Mouse (Mus musculus) forebrain, embryonic 16.5 days (tissue): ENCODE measurements around the gene 1700021F05Rik. TPM values are rescaled to one million over a fixed set of nuclear protein-coding genes. Genes with fewer than 3 reads are reported as not detected.

ENCODE experiments used
- ATAC-seq: fragments of 200-750 bp; cut with Nextera tagmentation; 2 replicates; pipeline ENCODE4 v1.8.0; 2017; ENCODE audit warnings: mild to moderate bottlenecking, moderate library complexity
- H3K27ac ChIP-seq: fragments of 300-500 bp; sonication (generic); 2 replicates; pipeline ENCODE4 v1.5.1; 2014; ENCODE audit warnings: low read length, control low read depth
- H3K27me3 ChIP-seq: fragments of 300-500 bp; sonication (generic); replicated peaks from 2 replicates; pipeline ENCODE4 v1.6.1; 2014; ENCODE audit warnings: low read length; ENCODE audit not compliant: control insufficient read depth, insufficient read depth
- H3K36me3 ChIP-seq: fragments of 300-500 bp; sonication (generic); 2 replicates; pipeline ENCODE4 v1.6.1; 2014; ENCODE audit not compliant: control insufficient read depth, insufficient read depth
- H3K4me1 ChIP-seq: fragments of 300-500 bp; sonication (generic); replicated peaks from 2 replicates; pipeline ENCODE4 v1.6.1; 2014; ENCODE audit warnings: low read length; ENCODE audit not compliant: control insufficient read depth, insufficient read depth
- H3K4me2 ChIP-seq: fragments of 300-500 bp; sonication (generic); 2 replicates; pipeline ENCODE4 v1.6.1; 2014; ENCODE audit warnings: mild to moderate bottlenecking, low read length, control low read depth
- H3K4me3 ChIP-seq: fragments of 300-500 bp; sonication (generic); replicated peaks from 2 replicates; pipeline ENCODE4 v1.5.1; 2014; ENCODE audit warnings: mild to moderate bottlenecking, low read length, control low read depth
- H3K9ac ChIP-seq: fragments of 300-500 bp; sonication (generic); replicated peaks from 2 replicates; pipeline ENCODE4 v1.6.1; 2014; ENCODE audit warnings: low read depth, low read length, control low read depth
- H3K9me3 ChIP-seq: fragments of 300-500 bp; sonication (generic); 2 replicates; pipeline ENCODE4 v1.6.1; 2016; ENCODE audit warnings: low read length; ENCODE audit not compliant: control insufficient read depth
- WGBS: fragments of 180-500 bp; shearing (Covaris S2); extraction: QIAGEN DNeasy Blood & Tissue Kit; methylation state at CpG from one replicate; pipeline ENCODE4 v1.1.7; 2014; 5-methylcytosine and 5-hydroxymethylcytosine counted together
- polyA plus RNA-seq: library from polyadenylated mRNA; unstranded; fragments of >200 nt; fragmentation: Nextera tagmentation; extraction: Ambion mirVana; gene quantifications from 2 replicates; pipeline ENCODE4 v1.2.1, GENCODE M21; 2015

1700021F05Rik gene
- polyA plus RNA-seq, 1 experiment from 2014 or later: 75.8 TPM

DNA sequence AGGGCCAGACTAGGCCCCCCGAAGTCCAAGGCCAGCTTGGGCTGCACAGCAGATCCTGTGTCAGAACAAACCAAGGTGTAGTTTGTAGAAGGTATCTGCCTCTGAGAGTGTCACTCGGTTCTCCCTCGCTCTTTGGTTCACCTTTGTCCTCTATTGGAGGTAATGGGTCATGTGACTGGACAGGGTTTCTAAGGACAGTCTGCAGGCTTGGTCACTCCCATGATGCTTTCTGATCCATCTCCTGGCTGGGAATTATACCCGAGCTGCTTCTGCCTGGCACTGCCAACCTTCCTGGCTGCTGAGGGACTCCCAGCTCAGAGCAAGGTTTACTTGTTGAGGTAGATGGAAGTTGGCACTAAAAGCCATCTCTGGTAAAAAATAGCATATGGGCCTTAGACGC lies 49.9 kb downstream of the 1700021F05Rik start:
- Histone ChIP-seq H3K4me3 (no peak overlapping the region), H3K9ac (no peak overlapping the region), H3K4me1 (0 out of 2 replicates have a peak, but pooled peaks cover 3% of the 10 kb centered on the region), H3K27ac (no peak overlapping the region), H3K9me3 (no peaks in the 10 kb centered on the region), H3K27me3 (no peaks in the 10 kb centered on the region), H3K4me2 (no peak overlapping the region), H3K36me3 (peaks cover 8% of the 10 kb centered on the region; the same call in 1 of the 2 replicates)
- ATAC-seq: no peak
- 79% methylated on average over 5 of the region's 5 CpGs for WGBS

DNA sequence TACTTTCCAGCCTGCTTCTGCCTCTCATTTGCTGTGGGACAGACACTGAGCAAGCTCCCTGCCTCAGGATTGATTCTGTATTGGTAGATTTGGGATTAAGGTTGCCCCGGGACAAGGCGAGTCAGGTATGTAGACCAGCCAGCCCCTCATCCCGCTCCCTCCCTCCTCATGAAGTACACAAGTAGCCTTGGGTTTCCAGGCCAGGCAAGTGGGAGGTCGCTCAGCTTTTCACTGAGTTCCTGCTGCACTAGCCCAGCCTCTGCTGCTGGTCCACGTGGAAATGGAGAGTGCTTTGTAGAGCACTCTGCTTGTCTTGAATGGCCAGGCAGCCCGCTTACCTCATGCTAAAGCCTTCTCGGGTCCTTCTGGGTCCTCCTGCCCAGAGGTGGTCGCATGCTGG lies 50.8 kb downstream of the 1700021F05Rik start:
- no peak for ATAC-seq
- Histone ChIP-seq H3K27me3 (no peaks in the 10 kb centered on the region), H3K4me1 (0 out of 2 replicates have a peak, but pooled peaks cover 3% of the 10 kb centered on the region), H3K4me2 (no peak overlapping the region), H3K9me3 (no peaks in the 10 kb centered on the region), H3K36me3 (peaks cover 3% of the 10 kb centered on the region; the same call in 1 of the 2 replicates), H3K27ac (no peak overlapping the region), H3K9ac (no peak overlapping the region), H3K4me3 (no peak overlapping the region)
- WGBS: 76% methylated on average over 8 of the region's 8 CpGs

DNA sequence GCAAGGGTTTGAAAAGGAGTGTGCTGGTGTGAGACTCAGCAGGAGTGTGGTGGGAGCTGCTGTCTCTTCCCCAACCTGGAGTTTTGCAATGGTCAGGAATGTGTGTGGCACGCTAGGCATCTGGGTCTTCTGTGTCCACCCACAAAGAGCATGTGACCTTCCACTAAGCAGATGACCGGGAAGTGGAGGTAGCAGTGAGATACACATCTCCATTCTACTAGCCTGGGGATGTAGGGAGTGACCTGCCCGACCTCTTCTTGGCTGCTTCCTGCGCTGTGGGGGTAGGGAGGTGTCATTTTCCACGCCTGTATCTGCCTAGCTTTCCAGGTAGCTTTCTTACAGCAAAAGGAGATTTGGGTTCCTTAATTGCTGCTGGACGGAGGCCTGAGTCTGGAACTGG lies 51.2 kb downstream of the 1700021F05Rik start:
- Histone ChIP-seq H3K9me3 (no peaks in the 10 kb centered on the region), H3K27me3 (no peaks in the 10 kb centered on the region), H3K36me3 (0 out of 2 replicates have a peak, but pooled peaks cover under 1% of the 10 kb centered on the region), H3K4me2 (no peak overlapping the region), H3K4me3 (no peak overlapping the region), H3K27ac (no peak overlapping the region), H3K4me1 (0 out of 2 replicates have a peak, but pooled peaks cover 3% of the 10 kb centered on the region), H3K9ac (no peak overlapping the region)
- ATAC-seq: no peak
- 67% methylated on average over 6 of the region's 6 CpGs for WGBS

DNA sequence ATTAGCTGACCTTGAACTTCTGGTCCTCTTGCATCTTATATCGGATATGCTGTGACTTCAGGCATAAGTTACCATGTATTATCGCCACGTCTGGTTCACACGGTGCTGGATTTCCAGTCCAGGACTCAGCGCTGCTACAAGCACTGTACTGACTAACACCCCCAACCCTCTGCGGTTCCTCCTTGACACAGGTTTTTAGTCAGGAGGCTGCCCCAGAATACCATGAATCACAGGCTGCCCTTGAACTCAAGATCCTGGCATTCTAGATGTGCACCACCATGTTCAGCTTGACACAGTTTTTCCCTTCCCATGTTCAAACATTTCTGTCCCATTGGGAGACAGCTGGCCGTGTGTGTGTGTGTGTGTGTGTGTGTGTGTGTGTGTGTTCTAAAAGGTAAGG lies 51.7 kb downstream of the 1700021F05Rik start:
- Histone ChIP-seq H3K27me3 (no peaks in the 10 kb centered on the region), H3K4me2 (no peak overlapping the region)
- ATAC-seq: no peak

DNA sequence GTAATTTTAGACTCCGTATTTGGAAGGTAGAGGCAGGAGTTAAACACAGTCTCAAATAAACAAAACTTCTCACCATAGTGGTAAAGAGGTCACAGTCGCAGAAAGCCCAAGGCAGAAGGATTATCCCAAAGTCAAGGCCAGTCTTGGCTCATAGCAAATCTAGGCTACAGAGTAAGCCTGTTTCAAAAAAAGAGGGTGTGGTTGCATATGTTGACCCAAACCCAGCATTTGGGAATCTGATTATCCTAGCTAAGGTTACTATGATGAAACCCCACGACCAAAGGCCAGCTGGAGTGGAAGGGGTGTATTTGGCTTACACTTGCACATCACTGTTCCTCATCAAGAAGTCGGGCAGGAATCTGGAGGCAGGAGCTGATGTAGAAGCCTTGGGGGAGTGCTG lies 52.5 kb downstream of the 1700021F05Rik start:
- ATAC-seq: no peak
- H3K4me2 ChIP-seq: no peak overlapping the region
- no peaks in the 10 kb centered on the region for H3K27me3 ChIP-seq
- H3K4me3 ChIP-seq: no peak overlapping the region
- no peak overlapping the region for H3K9ac ChIP-seq
- peaks cover 8% of the 10 kb centered on the region for H3K4me1 ChIP-seq
- WGBS: 84% methylated on average over 4 of the region's 4 CpGs
- H3K27ac ChIP-seq: no peak overlapping the region
- H3K9me3 ChIP-seq: no peaks in the 10 kb centered on the region
- no peaks in the 10 kb centered on the region for H3K36me3 ChIP-seq

More for the DNA sequence above, 51.7 kb downstream of the 1700021F05Rik start:
- H3K4me3 ChIP-seq: no peak overlapping the region
- 88% methylated on average over 7 of the region's 7 CpGs for WGBS
- no peak overlapping the region for H3K27ac ChIP-seq
- H3K36me3 ChIP-seq: no peaks in the 10 kb centered on the region
- H3K4me1 ChIP-seq: 0 out of 2 replicates have a peak, but pooled peaks cover 3% of the 10 kb centered on the region
- H3K9ac ChIP-seq: no peak overlapping the region
- H3K9me3 ChIP-seq: no peaks in the 10 kb centered on the region

DNA sequence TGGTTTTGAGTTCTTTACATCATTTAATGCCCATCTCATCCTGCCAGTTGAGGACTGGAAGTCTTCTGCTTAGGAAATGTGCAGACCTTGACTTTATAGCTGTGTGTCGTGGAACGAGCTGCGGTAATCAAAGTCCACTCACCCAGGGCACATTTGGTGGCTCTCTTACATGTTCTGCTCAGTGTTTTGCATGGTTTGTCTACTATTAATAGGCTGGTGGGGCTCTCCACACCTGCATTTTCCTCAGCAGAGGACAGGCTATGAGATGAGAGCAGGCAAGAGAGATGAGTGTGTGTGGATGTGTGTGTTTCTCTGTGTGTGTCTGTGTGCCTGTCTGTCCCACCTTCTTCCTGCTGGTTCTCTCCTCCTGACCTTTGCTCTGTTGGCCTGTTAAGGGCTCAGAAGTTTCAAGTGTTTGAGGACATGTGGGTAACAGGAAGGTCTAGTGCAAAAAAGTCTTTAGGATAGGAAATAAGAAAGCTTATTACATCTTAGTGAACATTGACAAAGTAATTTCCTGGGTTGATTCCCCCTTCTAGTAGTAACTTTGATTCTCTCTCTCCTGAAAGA lies 53.3 kb downstream of the 1700021F05Rik start:
- no peaks in the 10 kb centered on the region for H3K9me3 ChIP-seq
- no peak overlapping the region for H3K9ac ChIP-seq
- peaks cover 10% of the 10 kb centered on the region for H3K4me1 ChIP-seq
- WGBS: 92% methylated on average over 3 of the region's 3 CpGs
- H3K27ac ChIP-seq: no peak overlapping the region
- no peaks in the 10 kb centered on the region for H3K36me3 ChIP-seq
- H3K4me3 ChIP-seq: no peak overlapping the region
- no peak overlapping the region for H3K4me2 ChIP-seq
- no peak for ATAC-seq
- H3K27me3 ChIP-seq: no peaks in the 10 kb centered on the region

DNA sequence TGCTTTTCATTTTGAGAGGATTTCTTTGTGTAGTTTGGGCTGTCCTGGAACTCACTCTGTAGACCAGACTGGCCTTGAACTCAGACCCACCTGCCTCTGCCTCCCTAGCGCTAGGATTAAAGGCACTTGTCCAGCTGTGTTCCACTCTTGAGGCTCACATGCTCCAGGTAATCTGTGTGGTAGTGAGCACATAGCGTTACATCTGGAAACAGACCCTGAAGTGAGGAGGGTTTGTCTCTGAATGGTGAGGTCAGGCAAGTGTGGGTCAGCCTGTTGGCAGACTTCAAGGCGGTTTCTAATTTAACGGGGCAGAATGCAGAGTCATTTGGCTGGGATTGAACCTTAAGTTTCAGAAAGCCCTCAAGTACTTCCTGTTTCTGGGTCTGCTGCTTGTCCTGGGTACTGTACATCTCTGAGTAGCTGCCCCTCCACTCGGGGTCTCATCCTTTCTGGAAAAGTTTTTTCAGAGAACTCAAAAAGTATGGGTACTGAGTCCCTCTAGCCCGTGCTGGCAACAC lies 55.0 kb downstream of the 1700021F05Rik start:
- no peaks in the 10 kb centered on the region for H3K9me3 ChIP-seq
- H3K27ac ChIP-seq: no peak overlapping the region
- no peak overlapping the region for H3K9ac ChIP-seq
- H3K27me3 ChIP-seq: no peaks in the 10 kb centered on the region
- no peaks in the 10 kb centered on the region for H3K36me3 ChIP-seq
- WGBS: 88% methylated on average over 6 of the region's 6 CpGs
- no peak overlapping the region for H3K4me2 ChIP-seq
- no peak for ATAC-seq
- no peak overlapping the region for H3K4me3 ChIP-seq
- peaks cover 19% of the 10 kb centered on the region for H3K4me1 ChIP-seq

DNA sequence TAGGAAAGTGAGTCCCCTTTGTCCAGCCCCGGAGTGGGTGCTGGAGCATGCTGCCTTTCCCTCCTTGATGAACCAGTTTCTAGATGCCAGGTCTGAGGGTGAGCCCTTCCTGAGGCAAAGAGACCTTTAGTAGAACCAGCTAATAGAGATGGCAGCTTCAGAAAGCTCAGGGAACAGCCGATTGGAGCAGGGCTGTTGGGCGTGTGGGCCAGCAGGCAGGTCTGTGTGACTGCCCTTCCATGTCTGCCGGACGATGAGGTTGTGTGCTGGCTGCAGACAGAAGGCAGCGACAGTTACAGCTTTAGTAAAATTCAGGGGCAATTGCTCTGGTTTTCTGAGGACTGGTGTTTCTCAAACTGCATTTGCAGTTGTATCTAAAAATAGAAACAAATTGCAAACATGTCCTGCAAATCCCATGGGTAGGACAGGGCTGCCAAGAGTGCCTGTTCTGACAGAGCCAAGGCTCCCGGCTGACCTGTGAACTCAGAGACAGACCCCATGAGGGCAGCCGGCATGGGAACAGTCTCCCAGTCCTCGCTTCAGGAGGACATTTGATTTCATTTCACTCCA lies 57.3 kb downstream of the 1700021F05Rik start:
- Histone ChIP-seq H3K4me1 (peaks cover 25% of the 10 kb centered on the region), H3K9ac (0 out of 2 replicates have a peak overlapping the region, but pooled peaks have one; percentile 14), H3K4me2 (no peak overlapping the region), H3K36me3 (no peaks in the 10 kb centered on the region), H3K4me3 (no peak overlapping the region), H3K27ac (0 out of 2 replicates have a peak overlapping the region, but pooled peaks have one; percentile 14), H3K27me3 (no peaks in the 10 kb centered on the region), H3K9me3 (no peaks in the 10 kb centered on the region)
- 52% methylated on average over 9 of the region's 9 CpGs for WGBS
- ATAC-seq: no peak

DNA sequence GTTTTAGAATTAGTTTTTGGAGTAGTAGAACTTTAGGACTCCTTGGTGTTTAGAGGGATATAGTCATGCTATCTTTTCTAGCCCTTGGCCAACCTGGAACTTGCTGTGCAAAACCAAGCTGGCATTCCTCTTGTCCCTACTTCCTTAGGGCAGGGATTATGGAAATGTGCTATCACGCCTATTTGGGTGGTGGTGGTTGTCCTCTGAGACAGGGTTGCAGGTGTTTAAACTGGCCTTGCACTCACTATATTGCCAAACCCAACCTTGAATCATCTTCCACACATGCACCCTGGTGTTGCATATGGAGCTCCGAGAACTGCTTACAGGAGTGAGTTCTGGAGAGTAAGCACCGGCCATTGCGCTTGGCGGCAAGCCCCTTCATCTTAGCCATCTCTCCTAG lies 58.8 kb downstream of the 1700021F05Rik start:
- Histone ChIP-seq H3K4me3 (no peak overlapping the region), H3K9me3 (no peaks in the 10 kb centered on the region), H3K27ac (no peak overlapping the region), H3K4me2 (no peak overlapping the region), H3K27me3 (no peaks in the 10 kb centered on the region), H3K36me3 (no peaks in the 10 kb centered on the region), H3K4me1 (peaks cover 38% of the 10 kb centered on the region), H3K9ac (no peak overlapping the region)
- no peak for ATAC-seq
- WGBS: 94% methylated on average over 5 of the region's 5 CpGs
